Mouse (Mus musculus) stomach, embryonic 14.5 days (tissue): ENCODE results near the gene Hmbs. TPM values are rescaled to one million over a fixed set of nuclear protein-coding genes. Genes with fewer than 3 reads are reported as not detected.
"Not testable (repeated sequence)": the region's sequence is repeated elsewhere in the genome, so short reads cannot be mapped to it uniquely, and the experiment has no call there.

Source experiments
- ATAC-seq: fragments of 200-750 bp; cut with Nextera tagmentation; 2 replicates; pipeline ENCODE4 v1.8.0; 2017; ENCODE audit warnings: low read depth, moderate TSS enrichment; ENCODE audit not compliant: insufficient number of reproducible peaks, insufficient read depth, low FRiP score
- H3K27ac ChIP-seq: fragments of 300-500 bp; sonication (generic); 2 replicates; pipeline ENCODE4 v1.5.1; 2014; ENCODE audit warnings: mild to moderate bottlenecking, low read length, moderate library complexity, mixed read lengths
- H3K27me3 ChIP-seq: fragments of 300-500 bp; sonication (generic); 2 replicates; pipeline ENCODE4 v1.6.1; 2014; ENCODE audit warnings: low read length, control low read depth, mixed read lengths; ENCODE audit not compliant: control insufficient read depth, insufficient read depth
- H3K36me3 ChIP-seq: fragments of 300-500 bp; sonication (generic); 2 replicates; pipeline ENCODE4 v1.6.1; 2014; ENCODE audit warnings: mild to moderate bottlenecking, control low read depth, low read length, moderate library complexity, mixed read lengths; ENCODE audit not compliant: control insufficient read depth, insufficient read depth
- H3K4me1 ChIP-seq: fragments of 300-500 bp; sonication (generic); 2 replicates; pipeline ENCODE4 v1.6.1; 2014; ENCODE audit warnings: low read length, control low read depth, mixed read lengths; ENCODE audit not compliant: control insufficient read depth, insufficient read depth
- H3K4me2 ChIP-seq: fragments of 300-500 bp; sonication (generic); replicated peaks from 2 replicates; pipeline ENCODE4 v1.6.1; 2014; ENCODE audit warnings: low read depth, low read length, control low read depth
- H3K4me3 ChIP-seq: fragments of 300-500 bp; sonication (generic); 2 replicates; pipeline ENCODE4 v1.5.1; 2014; ENCODE audit warnings: low read depth, low read length, control low read depth
- H3K9ac ChIP-seq: fragments of 300-500 bp; sonication (generic); replicated peaks from 2 replicates; pipeline ENCODE4 v1.6.1; 2014; ENCODE audit warnings: low read depth, mild to moderate bottlenecking, control low read depth, low read length, moderate library complexity, mixed read lengths
- H3K9me3 ChIP-seq: fragments of 300-500 bp; sonication (generic); 2 replicates; pipeline ENCODE4 v1.6.1; 2016; ENCODE audit warnings: low read depth, low read length, control low read depth; ENCODE audit not compliant: control insufficient read depth
- WGBS: fragments of 180-500 bp; shearing (Covaris S2); extraction: QIAGEN DNeasy Blood & Tissue Kit; methylation state at CpG from one replicate; pipeline ENCODE4 v1.1.7; 2014; 5-methylcytosine and 5-hydroxymethylcytosine counted together
- polyA plus RNA-seq: library from polyadenylated mRNA; unstranded; fragments of >200 nt; fragmentation: Nextera tagmentation; extraction: Ambion mirVana; gene quantifications from 2 replicates; pipeline ENCODE4 v1.2.1, GENCODE M21; 2014

The Hmbs gene
- polyA plus RNA-seq, 1 experiment from 2014 or later = 130 TPM

GRCm38 (mm10) chr9:44305466-44306079 lies 38.5 kb downstream of the Hmbs start, which contains the start of gene Hinfp:
Gene Hinfp (minus strand): TSS chr9:44305671.
- peak; percentile 99 for ATAC-seq
- Histone ChIP-seq H3K9ac (peak within 1 kb of the TSS; percentile 93), H3K27me3 (no peaks in the 10 kb centered on the region), H3K27ac (peak within 1 kb of the TSS; percentile 59; the same call in 1 of the 2 replicates), H3K4me2 (peak within 1 kb of the TSS; percentile 72), H3K4me3 (peak within 1 kb of the TSS; percentile 87), H3K4me1 (peaks cover 6% of the 10 kb centered on the region), H3K9me3 (no peaks in the 10 kb centered on the region), H3K36me3 (peaks cover 15% of the 10 kb centered on the region)
- under 1% methylated on average over 54 of the region's 54 CpGs for WGBS

GRCm38 (mm10) chr9:44300001-44300400 lies 44.0 kb downstream of the Hmbs start:
- not testable (repeated sequence) for ATAC-seq, H3K4me2 ChIP-seq, H3K27me3 ChIP-seq, H3K4me3 ChIP-seq, H3K27ac ChIP-seq, H3K9me3 ChIP-seq, H3K9ac ChIP-seq, H3K4me1 ChIP-seq
- H3K36me3 ChIP-seq = peaks cover 64% of the 10 kb centered on the region
- 94% methylated on average over 3 of the region's 3 CpGs for WGBS

GRCm38 (mm10) chr9:44292490-44292889 lies 51.5 kb downstream of the Hmbs start:
- 66% methylated on average over 3 of the region's 3 CpGs for WGBS
- Histone ChIP-seq H3K36me3 (peaks cover 42% of the 10 kb centered on the region), H3K4me3 (no peak overlapping the region), H3K9ac (no peak overlapping the region), H3K9me3 (no peaks in the 10 kb centered on the region), H3K27ac (no peak overlapping the region), H3K4me2 (no peak overlapping the region), H3K27me3 (no peaks in the 10 kb centered on the region), H3K4me1 (peaks cover 4% of the 10 kb centered on the region; the same call in 1 of the 2 replicates)
- ATAC-seq = no peak

GRCm38 (mm10) chr9:44288959-44289291 lies 55.1 kb downstream of the Hmbs start:
- Histone ChIP-seq H3K4me3 (no peak overlapping the region), H3K27me3 (no peaks in the 10 kb centered on the region), H3K9me3 (no peaks in the 10 kb centered on the region), H3K36me3 (peaks cover 15% of the 10 kb centered on the region), H3K27ac (no peak overlapping the region), H3K9ac (no peak overlapping the region), H3K4me1 (peaks cover 4% of the 10 kb centered on the region; the same call in 1 of the 2 replicates), H3K4me2 (no peak overlapping the region)
- 13% methylated on average over 11 of the region's 11 CpGs for WGBS
- ATAC-seq = no peak

GRCm38 (mm10) chr9:44288076-44288958 lies 55.7 kb downstream of the Hmbs start, which contains the start of gene Abcg4:
Gene Abcg4 (minus strand): TSS chr9:44288615.
- Histone ChIP-seq H3K36me3 (peaks cover 12% of the 10 kb centered on the region), H3K4me1 (peaks cover 4% of the 10 kb centered on the region; the same call in 1 of the 2 replicates), H3K4me2 (peak within 1 kb of the TSS; percentile 94), H3K4me3 (peak within 1 kb of the TSS; percentile 63), H3K27ac (no peak within 1 kb of the TSS), H3K9ac (peak within 1 kb of the TSS; percentile 42), H3K9me3 (no peaks in the 10 kb centered on the region), H3K27me3 (no peaks in the 10 kb centered on the region)
- 2% methylated on average over 38 of the region's 38 CpGs for WGBS
- peak; percentile 74 for ATAC-seq

GRCm38 (mm10) chr9:44287401-44288075 lies 56.5 kb downstream of the Hmbs start:
- peak overlapping the region; percentile 94 for H3K4me2 ChIP-seq
- 2% methylated on average over 47 of the region's 47 CpGs for WGBS
- ATAC-seq = peak; percentile 28; the same call in 1 of the 2 replicates
- H3K9me3 ChIP-seq = no peaks in the 10 kb centered on the region
- H3K36me3 ChIP-seq = peaks cover 4% of the 10 kb centered on the region
- peak overlapping the region; percentile 63 for H3K4me3 ChIP-seq
- peaks cover 4% of the 10 kb centered on the region; the same call in 1 of the 2 replicates for H3K4me1 ChIP-seq
- H3K9ac ChIP-seq = peak overlapping the region; percentile 42
- H3K27me3 ChIP-seq = no peaks in the 10 kb centered on the region
- H3K27ac ChIP-seq = no peak overlapping the region

- Histone ChIP-seq H3K9ac (peak overlapping the region; percentile 42), H3K27ac (no peak overlapping the region), H3K4me3 (peak overlapping the region; percentile 63), H3K36me3 (no peaks in the 10 kb centered on the region; the same call in 1 of the 2 replicates), H3K27me3 (no peaks in the 10 kb centered on the region), H3K4me2 (peak overlapping the region; percentile 94), H3K4me1 (peaks cover 4% of the 10 kb centered on the region; the same call in 1 of the 2 replicates), H3K9me3 (no peaks in the 10 kb centered on the region)
- peak; percentile 25; the same call in 1 of the 2 replicates for ATAC-seq
- WGBS = 12% methylated on average over 11 of the region's 11 CpGs
Measured at GRCm38 (mm10) chr9:44287003-44287400, 57.0 kb downstream of the Hmbs start.
